Mouse (Mus musculus): Measurements from ENCODE around the gene Nudt7. TPM values are rescaled to one million over a fixed set of nuclear protein-coding genes. Genes with fewer than 3 reads are reported as not detected.

Gene Nudt7
- 31.3 and 32.0 TPM in 2 replicates for polyA plus RNA-seq (2015; fragmentation: Nextera tagmentation; extraction: Ambion mirVana)

DNA sequence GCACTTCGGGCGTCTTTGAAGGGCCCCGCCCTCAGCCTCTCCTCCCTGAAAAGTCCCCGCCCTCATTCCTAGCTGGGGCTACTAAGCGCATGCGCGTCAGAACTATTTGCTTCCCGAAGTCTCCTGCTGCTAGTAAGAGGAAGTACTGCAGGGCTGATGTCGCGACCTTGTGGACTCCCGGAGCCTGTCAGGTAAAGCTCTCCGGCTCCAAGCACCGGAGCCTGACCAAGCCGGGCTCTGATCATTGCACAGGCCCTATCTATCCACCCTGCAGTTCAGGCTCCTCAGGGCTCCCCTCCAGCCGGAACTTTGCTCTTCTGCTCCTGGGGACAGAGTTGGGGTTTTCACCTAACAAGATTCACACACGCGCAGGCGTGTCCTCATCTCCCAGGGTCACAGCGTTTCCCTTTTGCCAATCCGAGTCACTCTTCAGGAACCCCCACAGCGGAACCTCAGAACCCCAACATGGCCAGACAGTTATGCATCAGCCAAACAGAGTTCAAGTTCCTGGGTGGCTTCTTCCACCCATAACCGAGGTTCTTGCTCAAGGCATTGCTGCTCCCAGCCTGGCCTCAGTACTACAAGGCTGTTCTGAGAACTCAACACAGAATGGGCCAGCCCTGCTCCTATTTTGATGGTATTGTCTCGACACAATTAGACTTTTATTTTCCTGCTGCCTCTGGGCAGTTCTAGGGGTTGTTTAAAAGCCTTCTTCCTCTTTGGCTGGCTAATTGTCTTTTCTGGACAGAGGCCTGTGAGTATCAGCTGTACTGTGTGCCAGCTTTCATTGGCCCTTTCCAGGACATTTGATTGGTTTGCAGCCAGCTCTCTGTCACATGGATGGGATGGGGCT lies at the start of gene Nudt7:
Gene Nudt7, plus strand, starts transcription at position 48 of the 853 bp plus-strand sequence.
- H3K9ac ChIP-seq (ENCODE audit: low read length), result peak within 1 kb of the TSS; percentile 86
- peaks cover 12% of the 10 kb centered on the region for H3K4me1 ChIP-seq (ENCODE audit: control insufficient read depth, insufficient read depth, low read length)
- ATAC-seq (replicated peaks; ENCODE audit: extremely low read depth, insufficient read depth, low FRiP score), result peak; percentile 95
- H3K27ac ChIP-seq (ENCODE audit: low read length), result peak within 1 kb of the TSS; percentile 91
- H3K27me3 ChIP-seq (ENCODE audit: control insufficient read depth, insufficient read depth, low read length), result no peaks in the 10 kb centered on the region
- peak within 1 kb of the TSS; percentile 72 for H3K4me2 ChIP-seq (ENCODE audit: low read depth, low read length)
- H3K36me3 ChIP-seq (ENCODE audit: control insufficient read depth, insufficient read depth), result no peaks in the 10 kb centered on the region
- H3K4me3 ChIP-seq (ENCODE audit: low read length), result peak within 1 kb of the TSS; percentile 78
- H3K9me3 ChIP-seq (replicated peaks; ENCODE audit: control insufficient read depth, low read length), result no peaks in the 10 kb centered on the region
- 2% methylated on average over 23 of the region's 23 CpGs for WGBS

DNA sequence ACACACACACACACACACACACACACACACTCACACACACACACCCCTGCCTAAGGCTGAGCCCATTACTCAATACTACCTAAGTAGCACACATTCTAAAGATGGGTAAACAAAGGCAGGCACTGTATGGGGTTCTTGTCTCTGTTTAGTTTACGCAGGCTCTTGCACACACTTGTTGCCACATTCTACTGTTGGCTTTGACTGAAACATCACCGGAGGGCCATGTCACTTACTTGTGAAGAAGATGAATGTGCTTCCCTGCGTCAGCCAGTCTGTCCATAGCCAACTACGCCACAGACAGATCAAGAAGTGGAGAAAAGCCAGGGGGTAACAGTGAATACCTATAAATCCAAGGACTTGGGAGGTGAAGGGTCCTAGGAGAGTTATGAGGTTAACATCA lies 45.4 kb upstream of the Nudt7 start:
- Histone ChIP-seq H3K4me1 (ENCODE audit: control insufficient read depth, insufficient read depth, low read length) (no peaks in the 10 kb centered on the region), H3K36me3 (ENCODE audit: control insufficient read depth, insufficient read depth) (no peaks in the 10 kb centered on the region), H3K4me3 (ENCODE audit: low read length) (no peak overlapping the region), H3K4me2 (ENCODE audit: low read depth, low read length) (no peak overlapping the region), H3K27ac (ENCODE audit: low read length) (no peak overlapping the region), H3K27me3 (ENCODE audit: control insufficient read depth, insufficient read depth, low read length) (no peaks in the 10 kb centered on the region), H3K9me3 (replicated peaks; ENCODE audit: control insufficient read depth, low read length) (no peaks in the 10 kb centered on the region), H3K9ac (ENCODE audit: low read length) (no peak overlapping the region)
- no peak for ATAC-seq (replicated peaks; ENCODE audit: extremely low read depth, insufficient read depth, low FRiP score)
- 88% methylated on average over 4 of the region's 4 CpGs for WGBS

DNA sequence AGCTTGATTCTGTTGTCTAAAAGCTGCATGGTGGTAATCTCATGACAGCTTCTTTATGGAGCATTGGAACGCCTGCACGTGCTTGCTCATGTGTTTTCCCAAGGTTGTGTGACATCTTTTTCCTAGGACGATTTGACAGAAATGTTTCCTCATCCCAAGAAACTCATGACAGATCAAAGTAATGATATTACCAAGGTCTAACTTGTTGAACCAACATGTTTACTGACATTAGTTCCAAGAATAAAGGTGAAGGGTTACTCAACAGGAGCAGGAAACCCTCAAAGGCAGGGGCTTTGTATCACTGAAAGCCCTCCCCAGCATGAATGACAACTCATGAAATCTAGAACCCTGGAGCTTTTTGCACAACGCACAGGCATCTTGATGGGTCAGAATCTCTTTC lies 42.6 kb upstream of the Nudt7 start:
- no peak overlapping the region for H3K4me3 ChIP-seq (ENCODE audit: low read length)
- H3K36me3 ChIP-seq (ENCODE audit: control insufficient read depth, insufficient read depth), result no peaks in the 10 kb centered on the region
- WGBS, result 77% methylated on average over 4 of the region's 4 CpGs
- no peak for ATAC-seq (replicated peaks; ENCODE audit: extremely low read depth, insufficient read depth, low FRiP score)
- H3K9ac ChIP-seq (ENCODE audit: low read length), result no peak overlapping the region
- H3K4me1 ChIP-seq (ENCODE audit: control insufficient read depth, insufficient read depth, low read length), result no peaks in the 10 kb centered on the region
- H3K4me2 ChIP-seq (ENCODE audit: low read depth, low read length), result no peak overlapping the region
- H3K27ac ChIP-seq (ENCODE audit: low read length), result no peak overlapping the region
- no peaks in the 10 kb centered on the region; the same call in 1 of the 2 replicates for H3K27me3 ChIP-seq (ENCODE audit: control insufficient read depth, insufficient read depth, low read length)
- H3K9me3 ChIP-seq (replicated peaks; ENCODE audit: control insufficient read depth, low read length), result no peaks in the 10 kb centered on the region

DNA sequence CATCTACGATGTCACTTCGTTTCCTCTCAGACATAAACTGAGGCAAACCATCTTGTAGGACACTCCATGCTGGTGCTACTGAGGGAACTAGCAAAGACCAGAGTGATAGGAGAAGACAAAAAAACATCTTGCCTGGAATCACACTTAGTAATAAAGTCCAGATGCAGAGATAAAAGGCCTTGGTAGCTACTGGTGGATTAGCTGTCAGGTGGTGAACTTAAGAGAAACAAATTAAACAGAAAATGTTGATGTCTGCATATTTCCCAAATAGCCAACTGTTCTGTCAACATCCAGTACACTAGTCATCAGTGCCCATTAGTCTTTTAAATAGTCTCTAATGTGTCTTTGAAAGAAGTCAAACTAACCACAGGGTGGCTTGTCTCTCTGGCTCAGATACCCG lies 40.0 kb upstream of the Nudt7 start:
- no peak overlapping the region for H3K4me2 ChIP-seq (ENCODE audit: low read depth, low read length)
- 78% methylated on average over 3 of the region's 3 CpGs for WGBS
- no peaks in the 10 kb centered on the region for H3K36me3 ChIP-seq (ENCODE audit: control insufficient read depth, insufficient read depth)
- ATAC-seq (replicated peaks; ENCODE audit: extremely low read depth, insufficient read depth, low FRiP score), result no peak
- H3K27me3 ChIP-seq (ENCODE audit: control insufficient read depth, insufficient read depth, low read length), result no peaks in the 10 kb centered on the region; the same call in 1 of the 2 replicates
- H3K4me1 ChIP-seq (ENCODE audit: control insufficient read depth, insufficient read depth, low read length), result no peaks in the 10 kb centered on the region
- no peak overlapping the region for H3K9ac ChIP-seq (ENCODE audit: low read length)
- H3K4me3 ChIP-seq (ENCODE audit: low read length), result no peak overlapping the region
- H3K9me3 ChIP-seq (replicated peaks; ENCODE audit: control insufficient read depth, low read length), result no peaks in the 10 kb centered on the region
- H3K27ac ChIP-seq (ENCODE audit: low read length), result no peak overlapping the region

DNA sequence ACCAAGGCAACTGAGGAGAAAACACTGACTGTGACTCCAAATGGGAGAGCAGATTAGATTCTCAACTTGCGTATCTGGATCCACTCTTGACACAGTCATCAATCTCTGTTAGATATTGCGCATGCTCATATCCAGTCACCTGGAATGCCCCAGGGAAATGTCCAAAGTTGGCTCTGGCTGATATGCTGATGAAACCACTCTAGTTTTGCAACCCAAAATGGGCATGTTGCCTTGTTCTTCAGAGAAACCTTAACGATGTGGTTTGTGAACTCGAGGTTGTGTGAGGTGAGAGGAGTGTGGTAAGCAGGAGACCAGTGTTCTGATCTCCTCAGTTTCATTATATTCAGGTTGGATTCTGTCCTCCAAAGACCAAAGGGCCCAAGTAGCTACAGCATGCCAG lies 38.8 kb upstream of the Nudt7 start:
- Histone ChIP-seq H3K4me2 (ENCODE audit: low read depth, low read length) (no peak overlapping the region), H3K4me3 (ENCODE audit: low read length) (no peak overlapping the region), H3K9ac (ENCODE audit: low read length) (no peak overlapping the region), H3K27ac (ENCODE audit: low read length) (no peak overlapping the region), H3K27me3 (ENCODE audit: control insufficient read depth, insufficient read depth, low read length) (no peaks in the 10 kb centered on the region; the same call in 1 of the 2 replicates), H3K4me1 (ENCODE audit: control insufficient read depth, insufficient read depth, low read length) (no peaks in the 10 kb centered on the region), H3K36me3 (ENCODE audit: control insufficient read depth, insufficient read depth) (no peaks in the 10 kb centered on the region), H3K9me3 (replicated peaks; ENCODE audit: control insufficient read depth, low read length) (no peaks in the 10 kb centered on the region)
- ATAC-seq (replicated peaks; ENCODE audit: extremely low read depth, insufficient read depth, low FRiP score), result no peak
- 77% methylated on average over 4 of the region's 4 CpGs for WGBS

DNA sequence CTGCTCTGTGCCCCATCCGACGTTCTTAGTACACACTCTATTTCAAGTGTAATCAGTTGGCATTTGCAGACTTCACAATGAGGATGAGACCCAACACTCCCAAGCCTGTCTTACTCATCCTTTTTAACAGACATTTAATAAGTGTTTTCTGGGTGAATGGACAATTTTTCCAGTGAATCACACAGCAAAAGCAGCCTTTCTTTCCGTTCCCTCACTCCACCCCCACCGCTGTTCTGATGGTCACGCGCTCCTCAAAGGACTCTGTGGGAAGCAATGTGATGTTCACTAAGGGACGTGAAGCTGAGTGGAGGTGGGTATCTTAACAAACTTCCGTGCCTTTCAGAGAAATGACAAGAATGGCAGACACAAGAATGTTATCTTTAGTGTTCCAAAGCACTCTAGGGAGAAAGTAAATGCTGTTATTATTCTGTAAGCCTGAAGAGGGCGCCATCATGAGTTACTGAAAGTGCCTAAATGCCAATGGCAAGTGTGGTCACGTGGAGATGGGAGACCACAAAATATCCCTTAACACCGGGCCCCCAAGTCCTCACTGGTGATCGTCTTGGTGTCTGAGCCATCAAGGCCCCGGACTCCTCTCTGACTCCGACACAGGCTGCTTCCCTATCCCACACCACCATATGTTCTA lies 32.7 kb upstream of the Nudt7 start:
- 76% methylated on average over 14 of the region's 14 CpGs for WGBS
- Histone ChIP-seq H3K36me3 (ENCODE audit: control insufficient read depth, insufficient read depth) (no peaks in the 10 kb centered on the region), H3K9me3 (replicated peaks; ENCODE audit: control insufficient read depth, low read length) (no peaks in the 10 kb centered on the region), H3K27me3 (ENCODE audit: control insufficient read depth, insufficient read depth, low read length) (no peaks in the 10 kb centered on the region), H3K27ac (ENCODE audit: low read length) (no peak overlapping the region), H3K4me2 (ENCODE audit: low read depth, low read length) (no peak overlapping the region), H3K4me3 (ENCODE audit: low read length) (no peak overlapping the region), H3K9ac (ENCODE audit: low read length) (no peak overlapping the region), H3K4me1 (ENCODE audit: control insufficient read depth, insufficient read depth, low read length) (no peaks in the 10 kb centered on the region)
- no peak for ATAC-seq (replicated peaks; ENCODE audit: extremely low read depth, insufficient read depth, low FRiP score)

DNA sequence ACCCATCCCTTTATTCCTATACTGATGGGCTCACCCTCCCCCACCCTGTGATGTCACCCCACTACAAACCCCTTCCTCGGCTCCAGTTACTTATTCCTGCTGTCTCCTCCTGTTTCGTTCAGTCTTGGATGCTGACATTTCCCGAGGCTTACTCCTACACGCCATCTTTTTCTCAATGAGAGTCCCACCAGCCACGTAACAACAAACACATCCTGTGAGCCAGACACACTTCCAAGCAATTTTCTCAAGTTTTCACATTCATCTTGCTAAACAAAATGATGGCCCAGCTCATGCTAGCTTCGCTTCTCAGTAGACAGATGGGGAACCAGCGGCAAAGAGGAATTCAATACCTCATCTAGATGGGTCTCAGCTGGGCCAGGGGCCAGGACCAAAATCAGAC lies 30.0 kb upstream of the Nudt7 start:
- H3K27me3 ChIP-seq (ENCODE audit: control insufficient read depth, insufficient read depth, low read length), result no peaks in the 10 kb centered on the region
- 75% methylated on average over 7 of the region's 7 CpGs for WGBS
- no peak for ATAC-seq (replicated peaks; ENCODE audit: extremely low read depth, insufficient read depth, low FRiP score)
- H3K27ac ChIP-seq (ENCODE audit: low read length), result no peak overlapping the region
- no peak overlapping the region for H3K4me2 ChIP-seq (ENCODE audit: low read depth, low read length)
- H3K36me3 ChIP-seq (ENCODE audit: control insufficient read depth, insufficient read depth), result no peaks in the 10 kb centered on the region
- no peaks in the 10 kb centered on the region for H3K9me3 ChIP-seq (replicated peaks; ENCODE audit: control insufficient read depth, low read length)
- H3K4me1 ChIP-seq (ENCODE audit: control insufficient read depth, insufficient read depth, low read length), result no peaks in the 10 kb centered on the region
- no peak overlapping the region for H3K9ac ChIP-seq (ENCODE audit: low read length)
- no peak overlapping the region for H3K4me3 ChIP-seq (ENCODE audit: low read length)

DNA sequence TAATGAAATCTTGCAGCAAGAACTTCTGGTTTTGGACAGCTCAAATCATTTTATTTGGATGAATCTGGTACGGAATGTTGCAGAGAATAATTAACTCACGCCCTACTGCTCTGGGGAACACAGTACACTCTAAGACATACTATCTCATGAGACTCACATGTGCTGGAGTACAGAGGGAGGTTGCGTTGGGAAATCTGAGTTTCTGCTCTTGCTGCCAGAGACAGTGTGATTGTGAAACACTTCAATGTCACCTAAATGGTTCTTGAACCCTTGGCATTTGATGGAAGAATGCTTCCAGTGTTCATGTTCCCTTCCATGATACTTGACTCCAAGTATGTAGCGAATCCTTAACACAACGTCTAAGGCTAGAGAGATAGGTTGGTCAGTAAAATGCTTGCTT lies 27.4 kb upstream of the Nudt7 start:
- no peak for ATAC-seq (replicated peaks; ENCODE audit: extremely low read depth, insufficient read depth, low FRiP score)
- Histone ChIP-seq H3K4me3 (ENCODE audit: low read length) (no peak overlapping the region), H3K4me1 (ENCODE audit: control insufficient read depth, insufficient read depth, low read length) (no peaks in the 10 kb centered on the region), H3K9ac (ENCODE audit: low read length) (no peak overlapping the region), H3K9me3 (replicated peaks; ENCODE audit: control insufficient read depth, low read length) (no peaks in the 10 kb centered on the region), H3K36me3 (ENCODE audit: control insufficient read depth, insufficient read depth) (no peaks in the 10 kb centered on the region), H3K27me3 (ENCODE audit: control insufficient read depth, insufficient read depth, low read length) (no peaks in the 10 kb centered on the region), H3K4me2 (ENCODE audit: low read depth, low read length) (no peak overlapping the region), H3K27ac (ENCODE audit: low read length) (no peak overlapping the region)
- WGBS, result 84% methylated on average over 5 of the region's 5 CpGs
